Mouse (Mus musculus) ovary, adult 10 weeks (tissue): Measurements from ENCODE around the gene Chkb. TPM values are rescaled to one million over a fixed set of nuclear protein-coding genes. Genes with fewer than 3 reads are reported as not detected.

Experiments
- polyA plus RNA-seq: library from polyadenylated mRNA; stranded (reverse); fragments of 350-450 nt; fragmentation: Illumina TruSeq; extraction: RNeasy Lipid Tissue Mini Kit (QIAGEN cat#74804); gene quantifications from one replicate; pipeline ENCODE4 v1.2.3, GENCODE M21; 2014

The Chkb gene
- polyA plus RNA-seq: 19.3 TPM

DNA sequence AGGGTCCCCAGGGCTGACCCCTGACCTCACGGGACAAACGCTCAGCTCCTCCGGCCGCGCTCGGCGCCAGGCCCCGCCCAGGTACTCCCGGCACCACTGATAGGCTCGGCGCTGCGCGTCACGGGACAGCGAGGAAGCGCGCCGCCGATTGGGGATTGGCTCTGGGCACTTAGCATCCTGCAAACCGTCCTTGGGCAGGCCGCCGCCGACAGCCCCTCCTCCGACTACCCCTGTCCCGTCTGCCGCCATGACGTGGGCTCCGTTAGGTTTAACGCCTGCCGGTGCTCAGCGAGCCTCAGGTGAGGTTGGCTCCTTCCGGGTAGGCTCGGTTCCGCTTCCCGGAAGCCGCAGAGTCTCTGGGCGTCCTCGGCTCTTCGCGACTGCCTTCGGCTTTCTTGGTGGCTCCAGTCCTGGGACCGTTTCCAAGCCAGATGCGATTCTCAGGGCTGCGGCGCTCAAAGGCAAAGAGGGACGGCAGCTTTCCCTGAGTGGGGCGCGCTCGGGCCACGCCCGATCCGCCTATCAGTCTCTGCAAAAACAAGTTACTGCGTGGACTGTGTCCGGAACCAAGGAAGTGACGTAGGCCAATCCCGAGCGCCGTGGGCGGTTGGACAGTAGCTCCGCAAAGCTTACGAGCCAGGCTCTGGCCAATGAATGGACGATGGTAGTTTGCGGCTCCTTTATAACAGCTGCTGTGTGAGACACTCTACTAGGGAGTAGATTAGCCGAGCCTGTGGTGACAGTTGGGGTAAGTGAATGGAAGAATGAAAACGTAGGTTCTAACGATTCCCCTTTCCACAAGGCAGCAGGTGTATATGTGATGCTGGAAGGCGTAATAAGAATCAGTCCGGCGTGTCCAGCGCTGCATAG is at the start of gene Chkb, which contains the start of the genes C730034F03Rik and Gm44502:
TSS of gene Chkb (minus strand) at position 557 of the 870 bp plus-strand sequence.
TSS of gene C730034F03Rik (plus strand) at position 238 of the 870 bp plus-strand sequence.
TSS of gene Gm44502 (minus strand) at position 345 of the 870 bp plus-strand sequence.

DNA sequence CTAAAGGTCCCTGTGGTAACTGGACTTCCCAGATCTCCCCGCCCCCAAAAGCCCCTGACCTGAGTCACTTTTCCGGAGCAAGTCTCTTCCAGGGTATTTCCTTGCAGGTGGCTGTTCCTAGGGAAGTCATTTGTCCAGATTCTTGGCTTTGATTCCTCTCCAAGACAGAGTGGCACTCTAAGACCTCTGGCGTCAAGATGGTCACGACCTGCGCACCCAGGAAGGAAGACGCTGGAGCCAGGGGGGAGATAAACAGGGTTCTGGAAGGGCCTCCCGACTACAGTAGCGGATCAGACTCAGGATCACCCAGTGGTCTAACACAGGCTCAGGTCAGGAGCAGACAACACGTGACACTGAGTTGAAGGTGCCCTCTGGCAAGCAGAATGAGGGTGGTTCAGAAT is 47.4 kb upstream of the Chkb start, which contains the start of gene Arsa:
TSS of gene Arsa (minus strand) at position 335 of the 401 bp plus-strand sequence.

DNA sequence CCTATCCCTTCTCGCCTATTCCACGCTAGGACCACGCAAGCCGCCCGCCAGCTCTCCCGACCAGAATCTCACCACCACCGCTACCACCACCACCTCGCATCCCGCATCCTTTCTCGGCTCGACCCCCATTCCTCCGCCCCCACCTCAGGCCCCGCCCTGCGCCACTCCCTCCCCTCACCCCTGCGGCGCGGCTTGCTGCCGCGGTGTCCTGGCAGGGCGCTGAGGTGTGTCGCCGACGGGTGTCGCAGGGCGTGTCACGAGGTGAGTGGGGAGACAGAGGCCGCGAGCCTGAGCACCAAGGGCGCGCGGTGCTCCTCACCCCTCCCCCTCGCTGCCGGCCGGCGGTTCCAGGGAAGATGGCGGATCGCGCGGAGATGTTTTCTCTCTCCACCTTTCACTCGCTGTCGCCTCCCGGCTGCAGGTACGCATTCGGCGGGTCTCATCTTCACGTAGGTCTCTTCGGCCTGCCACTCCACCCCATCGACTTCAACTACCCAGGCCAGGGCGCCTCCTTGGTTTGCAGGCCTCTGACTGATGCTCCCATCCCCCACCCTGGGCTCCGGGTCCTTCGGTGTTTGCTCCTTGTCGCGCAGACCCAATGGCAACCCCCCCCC is 24.3 kb upstream of the Chkb start, which contains the start of gene Mapk8ip2:
TSS of gene Mapk8ip2 (plus strand) at position 49 of the 614 bp plus-strand sequence.

DNA sequence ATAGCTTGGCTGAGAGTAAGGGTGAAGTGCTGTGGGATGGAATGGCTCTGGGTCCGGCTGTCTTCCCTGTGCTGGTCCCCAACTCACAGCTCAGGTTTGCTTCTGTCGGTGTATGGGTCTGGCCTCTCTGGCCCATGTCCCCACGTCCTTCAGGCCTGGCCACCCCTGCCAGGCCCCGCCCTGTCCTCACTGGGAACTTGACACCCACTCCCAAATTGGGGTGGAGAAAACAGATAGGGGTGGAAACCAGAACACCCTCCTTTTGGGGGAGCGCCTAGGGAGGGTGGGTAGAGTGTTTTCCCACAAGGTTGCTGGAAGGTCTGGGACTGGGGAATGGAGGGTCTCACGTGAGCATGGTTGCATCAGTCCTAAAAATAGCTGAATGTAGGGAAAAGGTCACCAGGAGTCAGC is 4.0 kb downstream of the Chkb start, which contains the start of gene Cpt1b:
TSS of gene Cpt1b (minus strand) at position 153 of the 411 bp plus-strand sequence.

DNA sequence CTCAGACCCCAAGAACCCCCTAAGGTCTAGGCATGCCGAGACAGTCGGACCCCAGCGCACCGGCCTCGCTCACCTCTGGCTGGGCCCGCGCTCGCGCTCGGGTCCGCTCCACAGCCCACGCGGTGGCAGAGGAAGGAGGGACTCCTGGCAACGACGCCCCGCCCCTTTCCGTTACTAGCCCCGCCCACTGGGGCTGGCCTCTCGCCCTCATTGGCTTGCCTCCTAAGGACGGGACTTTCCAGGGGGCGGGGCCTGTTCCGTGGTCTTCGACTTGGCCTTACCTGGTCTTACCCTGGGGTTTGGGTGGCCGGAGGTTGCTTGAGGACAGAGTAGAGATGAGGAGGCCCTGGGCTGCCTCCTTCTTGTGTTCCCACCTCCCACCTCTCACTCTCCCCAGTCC is 19.6 kb downstream of the Chkb start, which contains the start of gene Syce3:
TSS of gene Syce3 (minus strand) at position 386 of the 400 bp plus-strand sequence.

DNA sequence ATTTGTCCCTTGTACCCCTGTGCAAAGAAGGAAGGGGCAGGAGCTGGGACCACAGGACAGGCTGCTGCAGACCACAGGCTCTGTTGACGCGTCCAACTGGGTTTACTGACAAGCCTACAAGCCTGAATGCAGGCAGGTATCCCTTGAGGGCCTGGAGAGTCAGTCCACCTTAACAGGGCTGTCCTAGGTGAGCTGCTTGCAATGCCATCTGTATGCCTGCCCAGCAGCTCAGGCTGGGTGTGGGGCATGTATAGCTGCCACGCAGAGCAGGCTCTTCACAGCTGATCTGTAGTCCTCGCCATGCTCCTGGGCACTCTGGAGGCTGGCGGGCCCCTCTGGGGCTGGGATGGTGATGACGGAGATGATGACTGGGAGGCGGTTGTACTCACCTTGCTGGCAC is 45.1 kb downstream of the Chkb start, which contains the start of gene Klhdc7b:
TSS of gene Klhdc7b (plus strand) at position 301 of the 400 bp plus-strand sequence.

DNA sequence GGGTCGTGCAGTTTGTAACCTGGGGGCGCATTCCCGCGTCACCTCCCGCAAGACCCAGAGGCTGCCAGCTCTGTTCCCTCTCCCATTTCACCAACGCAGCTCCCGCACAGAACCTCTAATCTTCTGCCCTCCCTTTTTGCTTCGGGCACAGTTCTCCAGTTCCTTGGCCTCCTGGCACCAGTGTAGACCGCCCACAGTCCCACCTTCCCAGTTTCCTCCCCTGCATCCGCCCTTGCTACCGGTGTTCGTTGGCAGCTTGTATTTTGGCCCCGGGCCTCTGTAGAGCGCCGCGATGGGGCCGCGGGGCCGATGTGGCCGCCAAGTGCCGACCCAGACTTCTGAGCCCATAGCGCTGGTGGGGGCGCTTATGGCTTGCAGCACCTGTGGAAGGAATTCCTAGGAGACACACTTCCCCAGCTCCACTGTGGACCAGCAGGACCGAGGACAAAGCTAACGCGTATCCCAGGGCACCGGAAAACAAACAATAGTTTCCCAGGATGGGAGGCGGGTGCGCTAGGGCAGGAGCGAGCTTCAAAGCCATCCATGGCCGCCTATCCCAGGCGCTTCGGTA is 50.8 kb downstream of the Chkb start, which contains the start of gene Odf3b:
TSS of gene Odf3b (minus strand) at position 452 of the 571 bp plus-strand sequence.

DNA sequence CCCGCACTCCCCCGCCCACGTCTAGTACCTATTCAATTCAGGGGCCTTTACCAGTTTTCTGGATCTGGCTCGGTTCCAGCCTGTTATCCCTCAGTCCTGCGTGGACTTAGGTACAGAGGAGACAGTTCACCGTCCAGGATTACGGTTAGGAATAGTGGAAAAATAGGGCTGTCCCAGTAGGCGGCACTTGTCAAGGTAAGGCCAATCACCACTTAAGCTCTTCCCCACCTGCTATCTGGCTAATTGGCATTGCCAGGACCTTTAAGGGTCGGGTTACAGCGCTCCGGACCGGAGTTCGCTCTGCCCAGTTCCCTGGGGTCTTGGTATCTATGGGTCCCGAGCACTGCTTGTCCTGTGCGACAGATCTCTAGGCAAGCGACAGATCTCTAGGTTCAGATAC is 52.8 kb downstream of the Chkb start, which contains the start of gene Tymp:
TSS of gene Tymp (minus strand) at position 83 of the 400 bp plus-strand sequence.

Other genes with a start within 250 kb of the Chkb start
- 6.7 TPM for gene Plxnb2, start 249.1 kb downstream of the Chkb start, polyA plus RNA-seq
- 0.17 TPM for gene Dennd6b, start 233.4 kb downstream of the Chkb start, polyA plus RNA-seq
- 5.9 TPM for gene Ppp6r2, start 218.4 kb downstream of the Chkb start, polyA plus RNA-seq
- gene Sbf1, start 114.6 kb downstream of the Chkb start, polyA plus RNA-seq: 1.5 TPM
- gene Adm2, start 107.2 kb downstream of the Chkb start, polyA plus RNA-seq: not detected
- not detected for gene Miox, start 95.5 kb downstream of the Chkb start, polyA plus RNA-seq
- gene Lmf2, start 74.2 kb downstream of the Chkb start, polyA plus RNA-seq: 0.86 TPM
- 12.9 TPM for gene Ncaph2, start 74.2 kb downstream of the Chkb start, polyA plus RNA-seq
- gene Sco2, start 56.1 kb downstream of the Chkb start, polyA plus RNA-seq: not detected
- not detected for gene Tymp, start 52.9 kb downstream of the Chkb start, polyA plus RNA-seq
- not detected for gene Odf3b, start 50.6 kb downstream of the Chkb start, polyA plus RNA-seq
- gene Klhdc7b, start 45.0 kb downstream of the Chkb start, polyA plus RNA-seq: not detected
- gene Syce3, start 19.4 kb downstream of the Chkb start, polyA plus RNA-seq: not detected
- gene Cpt1b, start 4.0 kb downstream of the Chkb start, polyA plus RNA-seq: not detected
- 0.48 TPM for gene C730034F03Rik, start 319 bp downstream of the Chkb start, polyA plus RNA-seq
- not detected for gene Gm44502, start 212 bp downstream of the Chkb start, polyA plus RNA-seq
- gene Mapk8ip2, start 24.0 kb upstream of the Chkb start, polyA plus RNA-seq: 0.20 TPM
- 1.9 TPM for gene Arsa, start 47.5 kb upstream of the Chkb start, polyA plus RNA-seq
- gene Shank3, start 69.7 kb upstream of the Chkb start, polyA plus RNA-seq: 1.00 TPM
- gene Acr, start 138.4 kb upstream of the Chkb start, polyA plus RNA-seq: not detected
- gene Rabl2, start 162.0 kb upstream of the Chkb start, polyA plus RNA-seq: 11.1 TPM